Mouse (Mus musculus) cortical plate, adult 2 months (tissue): ENCODE results near the gene C4bp.

Experiments used
- CTCF ChIP-seq: fragments of 200-500 bp; IDR thresholded peaks from 2 replicates; pipeline ENCODE4 v1.5.1; 2011; ENCODE audit warnings: mild to moderate bottlenecking, control low read depth, low read length; ENCODE audit not compliant: insufficient read depth; ENCODE audit errors: extremely low read depth
- POLR2A ChIP-seq: fragments of 200-500 bp; IDR thresholded peaks from 2 replicates; pipeline ENCODE4 v1.6.1; 2011; ENCODE audit warnings: mild to moderate bottlenecking, low read length, control low read depth; ENCODE audit not compliant: insufficient read depth; ENCODE audit errors: extremely low read depth

DNA sequence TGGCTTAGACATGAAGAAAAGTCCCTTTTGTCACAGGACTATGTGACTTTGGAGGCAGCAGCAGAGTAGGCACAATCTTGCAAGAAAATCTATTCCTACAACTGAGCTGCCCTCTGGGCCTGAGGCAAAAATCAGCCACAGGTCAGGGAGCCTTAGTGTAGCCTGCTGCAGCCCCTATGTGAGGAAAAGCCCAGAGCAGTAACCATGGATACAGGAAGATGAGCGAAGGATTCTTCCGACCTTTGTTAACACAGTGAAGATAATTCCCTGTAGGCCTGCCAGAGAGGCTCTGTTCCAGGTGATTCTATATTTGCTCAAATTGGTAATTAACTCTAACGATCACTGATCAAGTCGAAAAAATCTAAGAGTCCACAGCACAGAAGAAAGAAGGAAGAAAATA lies 17.3 kb downstream of the C4bp start:
- TF ChIP-seq CTCF = no peak
- no peak for TF ChIP-seq POLR2A
